Mouse (Mus musculus) MEL-GATA-1-ER (cell line): ENCODE results near the gene Lingo3.

ENCODE experiments used
- DNase-seq: peaks from one replicate; pipeline ENCODE4 v3.0.0-alpha.2; 2012; ENCODE audit warnings: low read depth; ENCODE audit errors: extremely low read depth

Lingo3 gene

GRCm38 (mm10) chr10:80799070-80799566 lies 44.7 kb downstream of the Lingo3 start:
- DNase-seq, result peak; percentile 21

DNA sequence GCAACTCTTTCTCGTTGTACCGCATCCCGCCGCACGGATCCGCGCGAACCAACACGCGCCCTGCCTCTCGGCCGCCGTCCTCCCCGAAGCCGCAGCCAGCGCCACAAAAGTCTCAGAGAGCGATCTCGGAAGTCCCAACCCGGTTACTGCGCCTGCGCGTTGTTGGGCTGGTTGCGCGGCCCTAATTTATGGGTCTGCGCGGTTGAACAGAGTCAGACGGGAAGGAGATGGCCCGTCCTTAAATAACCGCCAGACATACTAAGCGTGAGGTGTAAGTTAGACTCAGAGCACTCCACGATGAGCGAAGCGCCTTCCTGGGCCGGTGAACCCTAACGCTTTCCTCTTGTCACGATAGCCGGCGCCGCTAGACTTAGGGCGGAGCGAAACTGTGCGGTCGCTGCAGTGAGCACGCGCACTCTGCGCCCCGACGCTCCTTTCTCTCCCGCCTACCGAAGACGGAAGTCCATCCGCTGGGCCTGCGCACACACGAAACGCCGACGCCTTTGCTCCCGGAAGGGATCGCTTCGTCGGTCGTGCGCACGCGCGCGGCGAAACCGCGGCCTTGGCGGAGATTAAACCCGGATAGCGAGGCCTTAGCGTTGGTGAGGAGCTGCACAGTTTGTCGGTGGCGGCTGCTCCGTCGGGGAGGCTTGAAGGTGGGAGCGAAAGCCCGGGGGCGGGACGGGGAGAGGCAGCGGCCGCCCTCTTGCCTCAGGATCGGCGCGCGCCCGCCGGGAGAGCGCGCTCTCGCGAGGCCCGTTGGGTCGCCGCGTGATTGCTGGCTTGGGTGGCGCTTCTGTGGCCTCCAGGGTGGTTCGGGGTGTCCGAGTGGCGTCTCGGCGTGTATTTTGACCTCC lies 45.5 kb downstream of the Lingo3 start, which contains the start of the genes Sf3a2 and Plekhj1:
Sf3a2 (plus strand) TSS at position 49 of the 857 bp plus-strand sequence.
Plekhj1 (minus strand) TSS at position 477 of the 857 bp plus-strand sequence.
- DNase-seq, result peak; percentile 89

GRCm38 (mm10) chr10:80797186-80798149 lies 46.4 kb downstream of the Lingo3 start:
- DNase-seq, result peak; percentile 52

DNA sequence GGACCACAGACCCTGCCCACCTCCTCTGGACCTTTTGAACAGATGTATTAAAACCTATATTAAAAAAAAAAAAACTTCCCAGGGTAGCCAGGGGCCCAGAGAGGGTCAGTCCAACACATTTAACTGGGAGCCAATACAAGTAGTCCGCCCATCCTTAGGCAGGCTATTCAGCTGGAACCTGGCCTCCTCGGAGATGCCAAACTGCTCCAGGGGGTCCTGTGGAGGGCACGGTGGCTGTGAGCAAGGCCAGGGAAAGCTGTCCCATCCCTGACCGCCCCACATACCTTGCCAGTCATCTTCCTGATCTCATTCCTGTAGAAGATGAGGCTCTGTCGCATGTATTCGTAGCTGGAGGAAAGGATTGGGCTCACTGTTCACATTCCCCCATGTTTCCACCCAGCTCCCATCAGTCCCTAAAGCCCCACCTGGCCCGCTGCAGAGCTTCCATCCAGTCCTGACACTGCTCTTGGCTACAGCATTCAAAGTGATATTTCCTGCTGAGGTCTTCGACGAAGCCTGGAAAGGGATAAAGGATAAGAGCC lies 47.5 kb downstream of the Lingo3 start:
- DNase-seq, result no peak

DNA sequence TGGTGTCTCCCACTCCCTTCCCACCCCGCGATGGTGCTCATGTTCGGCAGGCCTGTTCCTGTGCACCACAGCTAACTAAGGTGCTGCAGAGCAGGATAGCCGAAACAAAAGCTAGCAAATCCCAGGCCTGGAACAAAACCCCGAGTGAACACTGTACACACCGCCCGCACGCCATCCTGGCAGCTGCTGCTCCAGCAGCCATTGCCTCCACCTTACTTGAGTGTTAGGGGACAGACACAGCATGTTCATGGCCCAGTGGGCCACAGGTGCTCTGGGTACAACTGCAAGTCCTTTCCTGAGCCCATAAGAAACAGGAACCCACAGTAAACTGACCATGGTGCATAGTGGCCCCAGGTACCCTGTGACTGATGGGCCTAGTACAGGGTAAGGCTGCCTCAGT lies 49.1 kb downstream of the Lingo3 start:
- no peak for DNase-seq

- DNase-seq, result no peak
Measured at GRCm38 (mm10) chr10:80793803-80794202, 50.0 kb downstream of the Lingo3 start.

DNA sequence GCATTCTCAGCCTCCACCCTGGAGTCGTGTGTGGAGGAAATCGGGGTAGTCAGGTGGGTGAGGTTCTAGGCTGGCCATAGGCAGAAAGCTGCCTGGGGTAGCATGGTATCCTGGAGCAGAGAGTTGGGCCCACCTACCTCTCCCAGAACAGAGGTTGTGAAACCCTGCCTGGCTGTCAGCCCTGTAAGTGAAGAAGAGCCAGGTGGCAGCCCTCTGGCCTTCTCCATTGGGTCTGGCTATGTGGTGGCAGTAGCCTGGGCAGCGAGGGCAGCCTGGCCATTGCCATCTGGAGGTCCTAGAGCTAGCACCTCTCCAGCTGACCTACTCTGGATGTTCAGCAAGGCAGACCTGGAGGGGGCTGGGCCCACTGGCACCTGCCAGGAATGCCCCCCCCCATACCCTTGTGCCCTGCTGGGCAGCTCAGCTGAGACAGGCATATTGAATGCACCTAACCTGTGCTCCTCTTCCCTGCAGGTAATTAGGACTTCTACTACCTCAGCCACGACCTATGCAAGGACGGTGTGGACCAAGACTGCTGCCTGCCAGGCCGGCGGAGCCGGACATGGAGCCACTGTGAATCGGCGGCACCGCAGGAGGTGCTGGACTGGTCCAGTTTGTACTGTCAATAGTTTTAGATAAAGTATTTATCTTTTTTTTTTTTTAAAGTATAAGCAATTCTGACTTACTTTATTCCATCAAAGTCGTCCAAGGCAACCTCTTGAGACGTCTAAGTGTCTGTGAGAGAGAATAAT lies 50.6 kb downstream of the Lingo3 start:
- DNase-seq, result no peak

GRCm38 (mm10) chr10:80792175-80793032 lies 51.4 kb downstream of the Lingo3 start:
- no peak for DNase-seq

GRCm38 (mm10) chr10:80791476-80792174 lies 52.2 kb downstream of the Lingo3 start:
- no peak for DNase-seq

DNA sequence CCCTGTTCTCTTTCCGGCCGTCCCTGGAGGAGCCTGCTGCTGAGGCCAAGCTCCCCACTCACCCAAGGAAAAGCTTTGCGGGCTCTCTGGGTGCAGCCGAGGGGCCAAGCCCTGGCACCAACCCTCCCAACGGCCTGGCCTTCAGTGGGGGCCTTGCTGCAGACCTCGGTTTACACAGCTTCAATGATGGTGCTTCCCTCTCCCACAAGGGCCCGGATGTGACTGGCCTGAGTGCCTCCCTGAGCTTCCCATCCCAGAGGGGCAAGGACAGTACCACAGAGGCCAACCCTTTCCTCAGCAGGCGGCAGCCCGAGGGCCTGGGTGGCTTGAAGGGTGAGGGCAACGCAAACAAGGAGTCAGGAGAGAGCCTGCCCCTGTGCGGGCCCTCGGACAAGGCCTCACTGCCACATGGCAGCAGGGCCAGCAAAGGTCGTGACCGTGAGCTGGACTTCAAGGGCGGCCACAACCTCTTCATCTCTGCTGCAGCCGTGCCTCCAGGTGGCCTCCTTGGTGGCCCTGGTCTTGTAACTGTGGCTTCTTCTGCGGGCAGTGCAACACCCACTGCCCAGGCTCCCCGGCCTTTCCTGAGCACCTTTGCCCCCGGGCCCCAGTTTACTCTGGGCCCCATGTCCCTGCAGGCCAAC lies 53.0 kb downstream of the Lingo3 start:
- no peak for DNase-seq

GRCm38 (mm10) chr10:80787517-80787916 lies 56.3 kb downstream of the Lingo3 start:
- no peak for DNase-seq

DNA sequence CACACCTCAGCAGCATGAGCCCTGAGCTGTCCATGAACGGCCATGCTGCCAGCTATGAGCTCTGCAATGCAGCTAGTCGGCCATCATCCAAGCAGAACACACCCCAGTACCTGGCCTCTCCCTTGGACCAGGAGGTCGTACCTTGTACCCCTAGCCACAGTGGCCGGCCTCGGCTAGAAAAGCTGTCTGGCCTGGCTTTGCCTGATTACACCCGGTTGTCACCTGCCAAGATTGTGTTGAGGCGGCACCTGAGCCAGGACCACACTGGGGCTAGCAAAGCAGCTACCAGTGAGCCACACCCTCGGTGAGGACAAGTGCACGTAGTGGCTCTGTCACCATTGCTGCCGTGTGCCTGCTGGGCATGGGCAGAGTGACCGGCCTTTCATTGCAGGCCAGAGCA lies 57.9 kb downstream of the Lingo3 start:
- no peak for DNase-seq

GRCm38 (mm10) chr10:80784871-80785270 lies 59.0 kb downstream of the Lingo3 start:
- no peak for DNase-seq

GRCm38 (mm10) chr10:80784302-80784701 lies 59.5 kb downstream of the Lingo3 start:
- DNase-seq, result no peak
